Mouse (Mus musculus): ENCODE results near the gene Ppp2r2c. TPM values are rescaled to one million over a fixed set of nuclear protein-coding genes. Genes with fewer than 3 reads are reported as not detected.

Ppp2r2c gene
- polyA plus RNA-seq, 1 experiment from 2014 or later = 27.8 TPM

DNA sequence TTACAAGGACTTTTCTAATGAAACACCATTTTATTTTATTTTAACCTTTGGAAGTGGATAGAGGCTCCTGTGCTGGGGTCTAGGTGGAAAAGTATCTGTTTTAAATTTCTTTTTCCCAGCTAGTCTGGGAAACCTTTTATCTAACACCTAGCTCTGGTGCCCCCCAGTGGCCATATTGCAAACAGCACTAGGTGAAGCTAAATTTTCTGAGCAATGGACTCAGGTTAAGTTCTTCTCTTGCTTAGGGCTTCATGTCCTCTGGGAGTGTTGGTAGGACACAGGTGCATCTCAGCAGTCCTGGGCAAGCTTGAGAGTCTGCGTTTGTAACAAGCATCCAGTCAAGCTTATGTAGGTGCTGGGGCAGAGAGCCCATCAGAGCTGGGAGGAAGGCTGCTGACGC, 133.7 kb downstream of the Ppp2r2c start:
- 54% methylated on average over 2 of the region's 2 CpGs for WGBS
- Histone ChIP-seq H3K4me3 (no peak overlapping the region), H3K4me2 (replicated peaks) (no peak overlapping the region), H3K9me3 (no peaks in the 10 kb centered on the region), H3K27ac (no peak overlapping the region), H3K27me3 (replicated peaks) (no peaks in the 10 kb centered on the region), H3K36me3 (no peaks in the 10 kb centered on the region), H3K9ac (no peak overlapping the region), H3K4me1 (no peaks in the 10 kb centered on the region)
- no peak for ATAC-seq (ENCODE audit: low FRiP score, low read depth)

Other genes with a start within 250 kb of the Ppp2r2c start
- gene D5Ertd579e, start 172.5 kb upstream of the Ppp2r2c start, polyA plus RNA-seq (2016; fragmentation: Nextera tagmentation; extraction: Ambion mirVana) = 37.3 and 38.3 TPM in 2 replicates
- 29.9 and 32.8 TPM in 2 replicates for gene Bloc1s4, start 119.9 kb upstream of the Ppp2r2c start, polyA plus RNA-seq (2016; fragmentation: Nextera tagmentation; extraction: Ambion mirVana)
- 472 and 501 TPM in 2 replicates for gene Mrfap1, start 71.7 kb upstream of the Ppp2r2c start, polyA plus RNA-seq (2016; fragmentation: Nextera tagmentation; extraction: Ambion mirVana)
- 11.5 and 14.2 TPM in 2 replicates for gene Man2b2, start 37.9 kb upstream of the Ppp2r2c start, polyA plus RNA-seq (2016; fragmentation: Nextera tagmentation; extraction: Ambion mirVana)
- gene Wfs1, start 120.7 kb downstream of the Ppp2r2c start, polyA plus RNA-seq (2016; fragmentation: Nextera tagmentation; extraction: Ambion mirVana) = 8.6 and 8.9 TPM in 2 replicates
- gene Gm1043, start 216.9 kb downstream of the Ppp2r2c start, polyA plus RNA-seq (2016; fragmentation: Nextera tagmentation; extraction: Ambion mirVana) = 0.50 and 0.55 TPM in 2 replicates